Mouse (Mus musculus) megakaryocyte, embryonic 14.5 days (primary cell): ENCODE data around the gene Mindy4b-ps. TPM values are rescaled to one million over a fixed set of nuclear protein-coding genes. Genes with fewer than 3 reads are reported as not detected.

Experiments
- H3K27me3 ChIP-seq: replicated peaks from 2 replicates; pipeline ENCODE3; 2012; ENCODE audit warnings: inconsistent platforms
- H3K36me3 ChIP-seq: replicated peaks from 2 replicates; pipeline ENCODE3; 2012; ENCODE audit warnings: low read length, inconsistent platforms, mixed read lengths
- H3K4me1 ChIP-seq: 2 replicates; pipeline ENCODE4 v1.6.1; 2012; ENCODE audit warnings: inconsistent platforms
- H3K4me3 ChIP-seq: replicated peaks from 2 replicates; pipeline ENCODE3; 2012; ENCODE audit warnings: moderate library complexity, mild to moderate bottlenecking, inconsistent platforms
- H3K9me3 ChIP-seq: 2 replicates; pipeline ENCODE4 v1.6.1; 2012; ENCODE audit warnings: inconsistent platforms
- FLI1 ChIP-seq: IDR thresholded peaks from 2 replicates; pipeline ENCODE4 v1.6.1; 2012; ENCODE audit warnings: low read length, inconsistent platforms, mixed read lengths
- GATA1 ChIP-seq: IDR thresholded peaks from 3 replicates; pipeline ENCODE4 v1.6.1; 2012; ENCODE audit warnings: mixed read lengths, low read length, inconsistent platforms, borderline replicate concordance
- polyA plus RNA-seq: library from polyadenylated mRNA; stranded (reverse); fragments of >175 nt; gene quantifications from 2 replicates; pipeline ENCODE4 v1.2.3, GENCODE M21; 2012; ENCODE audit warnings: low replicate concordance; ENCODE audit not compliant: insufficient read depth

Gene Mindy4b-ps
- polyA plus RNA-seq, 1 experiment = not detected

GRCm38 (mm10) chr3:58826266-58826665 is 4.2 kb upstream of the Mindy4b-ps start:
- H3K27me3 ChIP-seq = peaks cover 2% of the 10 kb centered on the region
- H3K4me1 ChIP-seq = no peaks in the 10 kb centered on the region
- H3K9me3 ChIP-seq = no peaks in the 10 kb centered on the region
- H3K4me3 ChIP-seq = no peak overlapping the region
- TF ChIP-seq GATA1 = no peak
- TF ChIP-seq FLI1 = no peak
- no peaks in the 10 kb centered on the region for H3K36me3 ChIP-seq

- TF ChIP-seq GATA1 = no peak
- TF ChIP-seq FLI1 = no peak
- Histone ChIP-seq H3K27me3 (peaks cover 9% of the 10 kb centered on the region), H3K4me3 (no peak overlapping the region), H3K9me3 (no peaks in the 10 kb centered on the region), H3K36me3 (no peaks in the 10 kb centered on the region), H3K4me1 (no peaks in the 10 kb centered on the region)
Measured at GRCm38 (mm10) chr3:58817337-58817736, 4.8 kb downstream of the Mindy4b-ps start.

- no peak overlapping the region for H3K4me3 ChIP-seq
- peaks cover 19% of the 10 kb centered on the region for H3K27me3 ChIP-seq
- TF ChIP-seq FLI1 (no peak), GATA1 (no peak)
- no peaks in the 10 kb centered on the region for H3K4me1 ChIP-seq
- H3K36me3 ChIP-seq = no peaks in the 10 kb centered on the region
- H3K9me3 ChIP-seq = peaks cover 3% of the 10 kb centered on the region; the same call in 1 of the 2 replicates
Measured at GRCm38 (mm10) chr3:58814191-58814590, 7.9 kb downstream of the Mindy4b-ps start.

GRCm38 (mm10) chr3:58810353-58810752 is 11.8 kb downstream of the Mindy4b-ps start:
- peaks cover 3% of the 10 kb centered on the region; the same call in 1 of the 2 replicates for H3K9me3 ChIP-seq
- H3K4me1 ChIP-seq = no peaks in the 10 kb centered on the region
- TF ChIP-seq FLI1 (no peak), GATA1 (no peak)
- peaks cover 16% of the 10 kb centered on the region for H3K27me3 ChIP-seq
- H3K36me3 ChIP-seq = no peaks in the 10 kb centered on the region
- no peak overlapping the region for H3K4me3 ChIP-seq

GRCm38 (mm10) chr3:58809111-58809915 is 12.8 kb downstream of the Mindy4b-ps start:
- Histone ChIP-seq H3K4me1 (no peaks in the 10 kb centered on the region), H3K4me3 (no peak overlapping the region), H3K27me3 (peaks cover 20% of the 10 kb centered on the region), H3K9me3 (peaks cover 3% of the 10 kb centered on the region; the same call in 1 of the 2 replicates), H3K36me3 (no peaks in the 10 kb centered on the region)
- TF ChIP-seq FLI1 (no peak), GATA1 (no peak)

GRCm38 (mm10) chr3:58808636-58809035 is 13.5 kb downstream of the Mindy4b-ps start:
- Histone ChIP-seq H3K4me3 (no peak overlapping the region), H3K27me3 (peaks cover 18% of the 10 kb centered on the region), H3K9me3 (peaks cover 3% of the 10 kb centered on the region; the same call in 1 of the 2 replicates), H3K4me1 (no peaks in the 10 kb centered on the region), H3K36me3 (no peaks in the 10 kb centered on the region)
- TF ChIP-seq FLI1 (no peak), GATA1 (no peak)

- H3K4me1 ChIP-seq = no peaks in the 10 kb centered on the region
Measured at GRCm38 (mm10) chr3:58804745-58805144, 17.4 kb downstream of the Mindy4b-ps start.

GRCm38 (mm10) chr3:58798676-58799075 is 23.4 kb downstream of the Mindy4b-ps start:
- Histone ChIP-seq H3K36me3 (no peaks in the 10 kb centered on the region), H3K27me3 (no peaks in the 10 kb centered on the region), H3K4me1 (no peaks in the 10 kb centered on the region), H3K4me3 (no peak overlapping the region), H3K9me3 (peaks cover 2% of the 10 kb centered on the region; the same call in 1 of the 2 replicates)
- TF ChIP-seq FLI1 (no peak), GATA1 (no peak)

More at GRCm38 (mm10) chr3:58804745-58805144, 17.4 kb downstream of the Mindy4b-ps start:
- Histone ChIP-seq H3K27me3 (peaks cover 8% of the 10 kb centered on the region), H3K4me3 (no peak overlapping the region), H3K36me3 (no peaks in the 10 kb centered on the region), H3K9me3 (no peaks in the 10 kb centered on the region)
- TF ChIP-seq GATA1 (no peak), FLI1 (no peak)

GRCm38 (mm10) chr3:58798245-58798644 is 23.9 kb downstream of the Mindy4b-ps start:
- no peaks in the 10 kb centered on the region for H3K27me3 ChIP-seq
- peaks cover 2% of the 10 kb centered on the region; the same call in 1 of the 2 replicates for H3K9me3 ChIP-seq
- H3K4me3 ChIP-seq = no peak overlapping the region
- TF ChIP-seq GATA1 (no peak), FLI1 (no peak)
- H3K4me1 ChIP-seq = no peaks in the 10 kb centered on the region
- H3K36me3 ChIP-seq = no peaks in the 10 kb centered on the region

- Histone ChIP-seq H3K27me3 (peaks cover 7% of the 10 kb centered on the region), H3K36me3 (no peaks in the 10 kb centered on the region), H3K4me3 (no peak overlapping the region), H3K9me3 (peaks cover 2% of the 10 kb centered on the region; the same call in 1 of the 2 replicates), H3K4me1 (peaks cover 10% of the 10 kb centered on the region)
- TF ChIP-seq GATA1 (no peak), FLI1 (no peak)
Measured at GRCm38 (mm10) chr3:58789473-58789872, 32.6 kb downstream of the Mindy4b-ps start.
